Mouse (Mus musculus) hindbrain, embryonic 13.5 days (tissue): ENCODE results near the gene Ncoa3. TPM values are rescaled to one million over a fixed set of nuclear protein-coding genes. Genes with fewer than 3 reads are reported as not detected.

ENCODE experiments used
- ATAC-seq: fragments of 200-750 bp; cut with Nextera tagmentation; 2 replicates; pipeline ENCODE4 v1.8.0; 2017; ENCODE audit warnings: moderate TSS enrichment; ENCODE audit not compliant: low FRiP score
- H3K27ac ChIP-seq: fragments of 300-500 bp; sonication (generic); 2 replicates; pipeline ENCODE4 v1.5.1; 2015; ENCODE audit warnings: inconsistent platforms, mild to moderate bottlenecking, moderate library complexity
- H3K27me3 ChIP-seq: fragments of 300-500 bp; sonication (generic); 2 replicates; pipeline ENCODE4 v1.6.1; 2015; ENCODE audit warnings: mild to moderate bottlenecking, inconsistent platforms
- H3K36me3 ChIP-seq: fragments of 300-500 bp; sonication (generic); 2 replicates; pipeline ENCODE4 v1.6.1; 2015; ENCODE audit warnings: mild to moderate bottlenecking, inconsistent platforms
- H3K4me1 ChIP-seq: fragments of 300-500 bp; sonication (generic); replicated peaks from 2 replicates; pipeline ENCODE4 v1.6.1; 2015; ENCODE audit warnings: inconsistent platforms
- H3K4me2 ChIP-seq: fragments of 300-500 bp; sonication (generic); 2 replicates; pipeline ENCODE4 v1.6.1; 2015; ENCODE audit warnings: inconsistent platforms, mild to moderate bottlenecking, moderate library complexity
- H3K4me3 ChIP-seq: fragments of 300-500 bp; sonication (generic); 2 replicates; pipeline ENCODE4 v1.5.1; 2015; ENCODE audit warnings: mild to moderate bottlenecking, inconsistent platforms
- H3K9ac ChIP-seq: fragments of 300-500 bp; sonication (generic); 2 replicates; pipeline ENCODE4 v1.6.1; 2015; ENCODE audit warnings: mild to moderate bottlenecking, inconsistent platforms
- H3K9me3 ChIP-seq: fragments of 300-500 bp; sonication (generic); 2 replicates; pipeline ENCODE4 v1.6.1; 2016; ENCODE audit warnings: inconsistent platforms
- WGBS: fragments of 180-500 bp; shearing (Covaris S2); methylation state at CpG from one replicate; pipeline ENCODE4 v1.1.7; 2015; 5-methylcytosine and 5-hydroxymethylcytosine counted together
- polyA plus RNA-seq: library from polyadenylated mRNA; unstranded; fragments of >200 nt; fragmentation: Nextera tagmentation; extraction: Ambion mirVana; gene quantifications from 2 replicates; pipeline ENCODE4 v1.2.1, GENCODE M21; 2015

Ncoa3 gene
- polyA plus RNA-seq, 1 experiment from 2014 or later = 12.0 TPM

DNA sequence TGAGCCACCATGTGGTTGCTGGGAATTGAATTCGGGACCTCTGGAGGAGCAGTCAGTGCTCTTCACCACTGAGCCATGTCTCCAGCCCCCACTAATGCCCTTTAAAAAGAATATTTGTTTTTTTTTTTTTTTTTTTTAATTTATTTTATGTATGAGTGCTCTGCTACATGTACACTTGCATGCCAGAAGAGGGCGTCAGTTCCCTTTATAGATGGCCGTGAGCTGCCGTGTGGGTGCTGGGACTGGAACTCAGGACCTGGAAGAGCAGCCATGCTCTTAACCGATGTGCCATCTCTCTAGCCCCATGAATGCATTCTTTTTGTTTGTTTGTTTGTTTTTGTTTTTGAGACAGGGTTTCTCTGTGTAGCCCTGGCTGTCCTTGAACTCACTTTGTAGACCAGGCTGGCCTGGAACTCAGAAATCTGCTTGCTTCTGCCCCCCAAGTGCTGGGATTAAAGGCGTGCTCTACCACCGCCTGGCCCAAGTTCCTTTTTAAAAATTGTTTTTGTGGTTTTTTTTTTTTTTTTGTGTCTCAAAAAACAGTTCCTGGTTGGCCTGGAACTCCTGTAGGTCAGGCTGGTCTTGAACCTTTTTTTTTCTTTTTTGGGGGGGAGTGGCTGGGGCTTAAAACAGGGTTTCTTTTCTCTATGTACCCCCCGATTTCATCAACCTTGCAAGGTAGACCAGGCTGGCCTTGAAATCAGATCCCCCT lies 5.0 kb downstream of the Ncoa3 start:
- H3K9me3 ChIP-seq = no peaks in the 10 kb centered on the region
- H3K36me3 ChIP-seq = no peaks in the 10 kb centered on the region
- no peak overlapping the region for H3K27ac ChIP-seq
- H3K4me1 ChIP-seq = peaks cover 53% of the 10 kb centered on the region
- no peak overlapping the region for H3K4me2 ChIP-seq
- no peak overlapping the region for H3K4me3 ChIP-seq
- ATAC-seq = no peak
- 93% methylated on average over 8 of the region's 8 CpGs for WGBS
- no peak overlapping the region for H3K9ac ChIP-seq
- no peaks in the 10 kb centered on the region for H3K27me3 ChIP-seq

GRCm38 (mm10) chr2:165998969-165999368 lies 6.5 kb downstream of the Ncoa3 start:
- no peak overlapping the region for H3K27ac ChIP-seq

GRCm38 (mm10) chr2:165999790-166000189 lies 7.4 kb downstream of the Ncoa3 start:
- no peak overlapping the region for H3K9ac ChIP-seq
- WGBS = 7% methylated on average over 5 of the region's 5 CpGs
- ATAC-seq = no peak
- no peak overlapping the region for H3K4me3 ChIP-seq
- H3K36me3 ChIP-seq = no peaks in the 10 kb centered on the region
- H3K27ac ChIP-seq = peak overlapping the region; percentile 40; the same call in 1 of the 2 replicates
- H3K4me1 ChIP-seq = peaks cover 41% of the 10 kb centered on the region
- no peak overlapping the region for H3K4me2 ChIP-seq
- no peaks in the 10 kb centered on the region for H3K9me3 ChIP-seq
- no peaks in the 10 kb centered on the region for H3K27me3 ChIP-seq

More at GRCm38 (mm10) chr2:165998969-165999368, 6.5 kb downstream of the Ncoa3 start:
- no peaks in the 10 kb centered on the region for H3K27me3 ChIP-seq
- no peak for ATAC-seq
- no peaks in the 10 kb centered on the region for H3K36me3 ChIP-seq
- 0 out of 2 replicates have a peak overlapping the region, but pooled peaks have one; percentile 4 for H3K9ac ChIP-seq
- 29% methylated on average over 4 of the region's 4 CpGs for WGBS
- H3K4me2 ChIP-seq = no peak overlapping the region
- no peaks in the 10 kb centered on the region for H3K9me3 ChIP-seq
- no peak overlapping the region for H3K4me3 ChIP-seq
- H3K4me1 ChIP-seq = peaks cover 45% of the 10 kb centered on the region

DNA sequence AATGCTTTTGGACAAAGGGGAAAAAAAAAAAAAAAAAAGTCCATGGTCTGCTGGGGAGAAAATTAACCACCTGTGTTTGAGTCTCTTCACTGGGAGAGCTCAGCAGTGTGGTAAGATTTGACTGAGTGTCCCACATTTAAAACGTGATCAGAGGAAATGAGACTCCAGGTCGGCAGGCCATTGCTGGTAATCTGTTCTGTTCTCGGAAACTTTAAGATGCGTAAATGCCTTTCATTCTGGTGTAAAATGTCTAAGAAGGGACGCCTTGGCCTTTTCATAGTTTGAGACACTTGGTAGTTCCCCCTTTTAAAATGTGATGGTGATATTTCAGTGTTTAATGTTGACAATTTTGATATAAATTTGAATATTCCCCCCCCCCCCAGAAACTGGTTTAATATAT lies 7.8 kb downstream of the Ncoa3 start:
- H3K27ac ChIP-seq = no peak overlapping the region
- no peak for ATAC-seq
- no peaks in the 10 kb centered on the region for H3K27me3 ChIP-seq
- peaks cover 38% of the 10 kb centered on the region for H3K4me1 ChIP-seq
- no peaks in the 10 kb centered on the region for H3K9me3 ChIP-seq
- H3K4me2 ChIP-seq = no peak overlapping the region
- no peak overlapping the region for H3K4me3 ChIP-seq
- no peaks in the 10 kb centered on the region for H3K36me3 ChIP-seq
- 8% methylated on average over 5 of the region's 5 CpGs for WGBS
- H3K9ac ChIP-seq = no peak overlapping the region

- Histone ChIP-seq H3K9me3 (no peaks in the 10 kb centered on the region), H3K4me3 (no peak overlapping the region), H3K27me3 (no peaks in the 10 kb centered on the region), H3K36me3 (no peaks in the 10 kb centered on the region), H3K27ac (peak overlapping the region; percentile 74), H3K4me1 (peaks cover 36% of the 10 kb centered on the region), H3K9ac (0 out of 2 replicates have a peak overlapping the region, but pooled peaks have one; percentile 13), H3K4me2 (0 out of 2 replicates have a peak overlapping the region, but pooled peaks have one; percentile 26)
- ATAC-seq = no peak
- 9% methylated on average over 5 of the region's 5 CpGs for WGBS
Measured at GRCm38 (mm10) chr2:166000769-166001168, 8.3 kb downstream of the Ncoa3 start.

GRCm38 (mm10) chr2:166001362-166001761 lies 8.9 kb downstream of the Ncoa3 start:
- ATAC-seq = no peak
- Histone ChIP-seq H3K4me2 (no peak overlapping the region), H3K4me3 (no peak overlapping the region), H3K4me1 (peaks cover 36% of the 10 kb centered on the region), H3K27ac (peak overlapping the region; percentile 74), H3K27me3 (no peaks in the 10 kb centered on the region), H3K9ac (0 out of 2 replicates have a peak overlapping the region, but pooled peaks have one; percentile 13), H3K9me3 (no peaks in the 10 kb centered on the region), H3K36me3 (no peaks in the 10 kb centered on the region)
- WGBS = 17% methylated on average over 2 of the region's 2 CpGs

- Histone ChIP-seq H3K9ac (no peak overlapping the region), H3K4me3 (no peak overlapping the region), H3K4me2 (no peak overlapping the region), H3K27me3 (no peaks in the 10 kb centered on the region), H3K9me3 (no peaks in the 10 kb centered on the region), H3K36me3 (no peaks in the 10 kb centered on the region), H3K4me1 (peaks cover 32% of the 10 kb centered on the region), H3K27ac (no peak overlapping the region)
- no peak for ATAC-seq
- WGBS = 55% methylated on average over 2 of the region's 2 CpGs
Measured at GRCm38 (mm10) chr2:166001768-166002167, 9.3 kb downstream of the Ncoa3 start.

DNA sequence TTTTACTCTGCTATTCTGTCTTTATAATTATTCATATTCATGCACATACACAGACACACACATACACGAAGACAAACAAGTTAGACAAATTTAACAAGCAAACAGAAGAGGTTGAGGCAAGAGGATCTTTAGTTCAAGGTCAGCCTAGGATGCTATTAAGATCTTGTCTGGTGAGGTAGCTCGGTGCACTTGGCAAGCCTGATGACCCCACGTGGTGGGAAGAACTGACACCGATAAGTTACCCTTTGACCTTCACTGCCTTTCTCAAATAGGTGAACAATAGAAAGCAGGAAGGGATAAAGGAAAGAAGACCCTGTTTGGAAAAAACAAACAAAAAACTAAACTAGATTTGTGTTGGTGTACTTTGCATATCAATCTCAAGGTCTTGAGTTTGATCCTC lies 10.0 kb downstream of the Ncoa3 start:
- H3K9ac ChIP-seq = no peak overlapping the region

GRCm38 (mm10) chr2:166003004-166003403 lies 10.6 kb downstream of the Ncoa3 start:
- no peak overlapping the region for H3K9ac ChIP-seq
- no peaks in the 10 kb centered on the region for H3K9me3 ChIP-seq
- no peaks in the 10 kb centered on the region for H3K36me3 ChIP-seq
- 77% methylated on average over 1 of the region's 1 CpGs for WGBS
- no peaks in the 10 kb centered on the region for H3K27me3 ChIP-seq
- H3K4me1 ChIP-seq = peaks cover 31% of the 10 kb centered on the region
- ATAC-seq = no peak
- no peak overlapping the region for H3K27ac ChIP-seq
- no peak overlapping the region for H3K4me2 ChIP-seq
- H3K4me3 ChIP-seq = no peak overlapping the region

More for the DNA sequence above, 10.0 kb downstream of the Ncoa3 start:
- peaks cover 31% of the 10 kb centered on the region for H3K4me1 ChIP-seq
- no peak overlapping the region for H3K4me3 ChIP-seq
- H3K27me3 ChIP-seq = no peaks in the 10 kb centered on the region
- no peaks in the 10 kb centered on the region for H3K9me3 ChIP-seq
- H3K27ac ChIP-seq = no peak overlapping the region
- no peak for ATAC-seq
- no peak overlapping the region for H3K4me2 ChIP-seq
- no peaks in the 10 kb centered on the region for H3K36me3 ChIP-seq
- WGBS = 50% methylated on average over 4 of the region's 4 CpGs

DNA sequence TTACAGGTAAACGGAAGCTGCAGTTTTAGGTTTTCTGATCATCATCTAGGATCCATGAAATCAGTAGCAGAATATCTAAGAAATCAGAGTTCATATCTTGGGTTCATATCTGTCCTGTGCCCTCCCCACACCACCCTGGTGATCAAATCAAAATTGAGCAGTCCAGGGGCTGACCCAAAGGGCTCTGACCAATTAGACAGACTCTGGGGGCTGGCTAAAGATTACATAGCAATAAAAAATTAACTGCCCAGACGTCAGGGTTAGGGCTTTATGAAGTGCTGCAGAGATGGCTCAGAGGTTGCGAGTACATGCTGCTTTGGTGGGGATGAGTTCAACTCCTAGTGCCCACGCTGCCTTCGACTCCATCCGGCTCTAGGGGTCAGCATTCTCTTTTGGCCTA lies 14.6 kb downstream of the Ncoa3 start:
- no peak for ATAC-seq
- no peak overlapping the region for H3K27ac ChIP-seq
- no peaks in the 10 kb centered on the region for H3K36me3 ChIP-seq
- H3K9me3 ChIP-seq = no peaks in the 10 kb centered on the region
- WGBS = 73% methylated on average over 6 of the region's 6 CpGs
- no peak overlapping the region for H3K9ac ChIP-seq
- no peak overlapping the region for H3K4me2 ChIP-seq
- H3K4me1 ChIP-seq = peaks cover 29% of the 10 kb centered on the region
- no peak overlapping the region for H3K4me3 ChIP-seq
- H3K27me3 ChIP-seq = no peaks in the 10 kb centered on the region

GRCm38 (mm10) chr2:166008558-166009392 lies 16.3 kb downstream of the Ncoa3 start:
- no peaks in the 10 kb centered on the region for H3K27me3 ChIP-seq
- no peaks in the 10 kb centered on the region for H3K36me3 ChIP-seq
- H3K4me1 ChIP-seq = peaks cover 33% of the 10 kb centered on the region
- ATAC-seq = no peak
- peak overlapping the region; percentile 60 for H3K27ac ChIP-seq
- WGBS = 37% methylated on average over 8 of the region's 8 CpGs
- H3K9ac ChIP-seq = 0 out of 2 replicates have a peak overlapping the region, but pooled peaks have one; percentile 2
- H3K4me2 ChIP-seq = no peak overlapping the region
- no peak overlapping the region for H3K4me3 ChIP-seq
- no peaks in the 10 kb centered on the region for H3K9me3 ChIP-seq

GRCm38 (mm10) chr2:166009393-166009947 lies 17.0 kb downstream of the Ncoa3 start:
- 74% methylated on average over 3 of the region's 3 CpGs for WGBS
- Histone ChIP-seq H3K4me3 (no peak overlapping the region), H3K27me3 (no peaks in the 10 kb centered on the region), H3K9me3 (no peaks in the 10 kb centered on the region), H3K9ac (0 out of 2 replicates have a peak overlapping the region, but pooled peaks have one; percentile 3), H3K27ac (peak overlapping the region; percentile 60), H3K36me3 (no peaks in the 10 kb centered on the region), H3K4me1 (peaks cover 33% of the 10 kb centered on the region), H3K4me2 (no peak overlapping the region)
- no peak for ATAC-seq
